Mouse (Mus musculus): ENCODE results near the gene Maml3. TPM values are rescaled to one million over a fixed set of nuclear protein-coding genes. Genes with fewer than 3 reads are reported as not detected.

Gene Maml3
- total RNA-seq, 2 experiments from 2014 or later, result 4.4 to 10.6 TPM

GRCm38 (mm10) chr3:51854152-51854551 lies 250.7 kb downstream of the Maml3 start:
- no peak for ATAC-seq (replicated peaks; ENCODE audit: low FRiP score, low TSS enrichment, poor library complexity, severe bottlenecking)

- ATAC-seq (replicated peaks; ENCODE audit: low FRiP score, low TSS enrichment, poor library complexity, severe bottlenecking), result no peak
Observed at GRCm38 (mm10) chr3:51853610-51854009, 251.3 kb downstream of the Maml3 start.

GRCm38 (mm10) chr3:51852692-51853091 lies 252.2 kb downstream of the Maml3 start:
- no peak for ATAC-seq (replicated peaks; ENCODE audit: low FRiP score, low TSS enrichment, poor library complexity, severe bottlenecking)

DNA sequence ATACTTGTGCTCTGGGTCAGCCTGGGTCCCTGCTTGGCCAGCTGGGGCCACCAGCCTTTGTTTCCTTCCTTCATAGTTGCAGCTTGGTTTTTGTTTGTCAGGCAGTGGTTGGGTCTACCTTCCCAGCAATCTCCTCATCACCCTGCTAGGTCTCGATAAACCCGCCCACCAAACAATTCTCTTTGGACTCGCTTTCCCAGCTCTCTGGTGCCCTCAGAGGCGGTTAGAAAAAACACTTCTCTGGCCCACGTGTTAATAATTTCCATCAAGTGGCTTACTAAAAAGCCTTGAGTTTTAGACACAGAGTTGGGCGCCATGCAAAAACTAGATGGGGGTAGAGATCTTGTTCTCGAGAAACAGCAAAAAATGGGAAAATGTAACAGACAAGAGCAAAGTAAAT lies 253.3 kb downstream of the Maml3 start:
- ATAC-seq (replicated peaks; ENCODE audit: low FRiP score, low TSS enrichment, poor library complexity, severe bottlenecking), result no peak

- no peak for ATAC-seq (replicated peaks; ENCODE audit: low FRiP score, low TSS enrichment, poor library complexity, severe bottlenecking)
Observed at GRCm38 (mm10) chr3:51849462-51849861, 255.4 kb downstream of the Maml3 start.

DNA sequence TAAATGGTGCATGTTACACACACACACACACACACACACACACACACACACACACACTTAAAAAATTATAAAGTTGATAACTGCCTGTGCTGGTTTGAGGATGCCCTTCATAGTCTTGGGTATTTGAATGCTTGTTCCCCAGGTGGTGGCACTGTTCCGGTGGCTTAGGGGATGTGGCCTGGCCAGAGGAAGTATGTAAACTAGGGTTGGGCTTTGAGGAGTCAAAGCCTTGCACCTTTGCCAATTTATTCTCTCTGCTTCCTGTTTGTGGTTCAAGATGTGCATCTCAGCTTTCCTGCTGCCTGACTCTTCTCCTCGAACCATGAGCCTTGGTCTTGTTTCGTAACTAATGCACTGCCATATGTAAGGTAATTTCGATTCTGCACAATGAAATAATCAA lies 257.6 kb downstream of the Maml3 start:
- ATAC-seq (replicated peaks; ENCODE audit: low FRiP score, low TSS enrichment, poor library complexity, severe bottlenecking), result no peak

GRCm38 (mm10) chr3:51844255-51844654 lies 260.6 kb downstream of the Maml3 start:
- no peak for ATAC-seq (replicated peaks; ENCODE audit: low FRiP score, low TSS enrichment, poor library complexity, severe bottlenecking)

DNA sequence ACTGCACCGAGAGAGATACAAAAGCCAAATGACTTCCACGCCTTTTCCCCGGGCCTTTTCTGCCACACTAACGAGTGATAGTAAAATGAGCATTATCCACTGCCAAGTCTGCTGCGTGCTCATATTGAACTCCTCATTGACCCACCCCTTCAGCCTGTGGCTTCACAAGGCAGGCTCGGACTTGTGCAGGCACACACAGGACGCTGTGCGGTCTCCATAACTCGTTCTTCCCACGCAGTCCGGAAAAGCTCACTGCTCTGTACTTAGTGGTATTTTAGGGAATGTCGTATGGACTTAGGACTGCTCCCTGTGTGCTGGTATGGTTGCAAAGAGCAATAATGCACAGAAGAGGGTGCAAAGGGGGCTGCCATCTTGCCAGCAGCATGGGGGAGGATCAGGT lies 262.7 kb downstream of the Maml3 start:
- no peak for ATAC-seq (replicated peaks; ENCODE audit: low FRiP score, low TSS enrichment, poor library complexity, severe bottlenecking)

DNA sequence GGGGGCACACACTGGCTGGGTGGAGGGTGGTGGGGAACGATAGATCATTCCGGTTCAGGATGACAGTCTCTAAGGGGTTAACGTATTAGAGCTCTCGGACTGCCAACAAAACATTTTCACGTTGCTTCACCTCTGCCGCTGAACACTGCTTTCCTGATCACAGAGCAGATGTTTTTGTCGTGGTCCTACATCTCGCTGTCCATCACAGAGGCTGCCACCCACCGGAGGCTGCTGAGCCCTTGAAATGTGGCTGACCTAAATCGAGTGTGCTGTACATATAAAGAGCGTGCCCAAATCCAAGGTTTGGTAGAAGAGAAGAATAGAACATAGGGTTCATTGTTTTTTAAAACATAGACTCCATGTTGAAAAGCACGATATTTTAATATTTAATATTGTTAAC lies 263.3 kb downstream of the Maml3 start:
- no peak for ATAC-seq (replicated peaks; ENCODE audit: low FRiP score, low TSS enrichment, poor library complexity, severe bottlenecking)

- no peak for ATAC-seq (replicated peaks; ENCODE audit: low FRiP score, low TSS enrichment, poor library complexity, severe bottlenecking)
Observed at GRCm38 (mm10) chr3:51841177-51841576, 263.7 kb downstream of the Maml3 start.

GRCm38 (mm10) chr3:51840095-51840805 lies 264.6 kb downstream of the Maml3 start:
- ATAC-seq (replicated peaks; ENCODE audit: low FRiP score, low TSS enrichment, poor library complexity, severe bottlenecking), result no peak

- no peak for ATAC-seq (replicated peaks; ENCODE audit: low FRiP score, low TSS enrichment, poor library complexity, severe bottlenecking)
Observed at GRCm38 (mm10) chr3:51839353-51839715, 265.5 kb downstream of the Maml3 start.

DNA sequence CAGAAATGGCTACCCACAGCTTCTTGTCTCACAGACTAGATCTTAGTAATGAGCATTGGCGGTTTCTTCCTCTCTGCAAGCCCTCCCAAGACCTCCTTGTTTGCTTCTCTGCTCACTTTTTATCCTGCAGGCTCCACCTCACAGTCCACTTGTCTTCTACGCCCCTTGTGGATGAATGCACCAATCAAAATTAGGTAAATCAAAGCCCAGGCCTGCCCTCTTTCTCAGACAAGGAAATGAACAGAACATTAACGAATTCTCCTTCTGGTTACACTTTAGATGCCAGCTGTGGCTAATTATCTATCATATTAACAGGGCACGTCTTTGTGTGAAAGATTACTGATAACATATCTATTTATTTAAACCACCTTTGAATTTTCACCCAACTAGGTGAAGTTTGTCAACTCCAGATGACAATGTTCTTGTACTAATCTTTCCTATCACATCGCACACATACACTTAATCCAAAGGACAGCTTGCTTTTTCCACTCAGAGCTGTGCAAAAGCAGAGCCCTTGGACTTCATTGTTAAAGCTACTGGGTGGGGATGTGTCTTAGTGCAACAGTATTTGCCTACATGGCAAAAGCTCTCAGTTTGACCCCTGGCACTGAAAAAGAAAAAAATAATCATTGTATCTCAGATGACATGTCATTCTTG lies 266.1 kb downstream of the Maml3 start:
- ATAC-seq (replicated peaks; ENCODE audit: low FRiP score, low TSS enrichment, poor library complexity, severe bottlenecking), result peak; percentile 37; the same call in 1 of the 2 replicates

DNA sequence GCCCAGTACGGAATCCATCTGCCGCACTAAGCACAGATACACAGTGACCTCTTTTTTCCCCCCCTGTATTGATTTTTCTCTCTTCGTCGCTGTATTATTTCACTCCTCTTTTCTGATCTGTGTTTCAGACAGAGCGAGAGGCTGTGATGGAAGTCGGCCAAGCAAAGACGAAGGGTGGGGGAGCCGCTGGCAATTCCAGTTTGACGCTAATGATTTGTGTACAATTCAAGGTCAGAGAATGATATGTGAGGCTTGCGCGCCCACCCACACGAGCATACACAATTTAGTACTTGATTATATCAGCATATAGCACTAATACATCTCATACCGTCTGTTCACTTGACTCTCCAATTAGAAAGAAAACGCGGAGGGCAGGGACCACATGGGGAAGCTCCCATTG lies 271.9 kb downstream of the Maml3 start:
- ATAC-seq (replicated peaks; ENCODE audit: low FRiP score, low TSS enrichment, poor library complexity, severe bottlenecking), result no peak

- ATAC-seq (replicated peaks; ENCODE audit: low FRiP score, low TSS enrichment, poor library complexity, severe bottlenecking), result no peak
Observed at GRCm38 (mm10) chr3:51830821-51831429, 274.0 kb downstream of the Maml3 start.

DNA sequence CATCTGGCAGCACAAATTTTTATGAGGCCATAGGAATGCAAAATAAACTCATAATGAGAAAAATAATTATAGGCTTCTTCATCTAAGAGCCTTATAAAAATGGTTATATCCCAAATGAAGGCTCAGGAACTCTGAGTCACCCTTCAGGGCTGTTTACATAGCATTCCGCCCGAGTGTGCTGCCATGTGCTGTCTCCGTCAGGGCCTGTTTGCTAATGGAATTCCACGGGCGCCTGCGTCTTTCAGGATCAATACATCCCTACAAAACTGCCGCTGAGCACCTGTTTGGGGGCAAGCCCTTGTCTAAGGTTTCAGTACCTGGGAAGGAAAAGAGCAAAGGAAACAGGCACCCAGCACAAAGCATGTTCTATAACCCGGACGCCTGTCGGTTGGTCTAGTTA lies 279.3 kb downstream of the Maml3 start:
- ATAC-seq (replicated peaks; ENCODE audit: low FRiP score, low TSS enrichment, poor library complexity, severe bottlenecking), result no peak

- no peak for ATAC-seq (replicated peaks; ENCODE audit: low FRiP score, low TSS enrichment, poor library complexity, severe bottlenecking)
Observed at GRCm38 (mm10) chr3:51824506-51824905, 280.4 kb downstream of the Maml3 start.

- no peak for ATAC-seq (replicated peaks; ENCODE audit: low FRiP score, low TSS enrichment, poor library complexity, severe bottlenecking)
Observed at GRCm38 (mm10) chr3:51821551-51821950, 283.3 kb downstream of the Maml3 start.

DNA sequence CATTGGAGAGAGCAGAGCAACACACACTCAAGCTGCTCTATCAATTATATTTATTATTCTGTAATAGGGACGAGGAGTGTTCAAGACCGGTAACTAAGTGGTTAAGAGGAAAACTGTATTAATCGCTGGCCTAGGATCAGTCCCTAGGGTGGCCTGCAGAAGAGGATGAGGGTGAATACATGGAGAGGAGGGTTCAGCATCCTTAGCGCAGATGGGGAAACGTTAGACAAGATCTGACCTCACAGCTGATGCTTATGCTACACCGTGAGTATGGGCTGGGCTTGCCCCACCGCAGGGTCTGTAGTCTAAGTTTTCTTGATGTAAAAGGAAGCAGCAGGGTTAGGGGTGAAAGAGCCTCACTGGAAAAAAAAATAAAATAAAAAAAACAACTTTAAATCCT lies 285.8 kb downstream of the Maml3 start:
- no peak for ATAC-seq (replicated peaks; ENCODE audit: low FRiP score, low TSS enrichment, poor library complexity, severe bottlenecking)

DNA sequence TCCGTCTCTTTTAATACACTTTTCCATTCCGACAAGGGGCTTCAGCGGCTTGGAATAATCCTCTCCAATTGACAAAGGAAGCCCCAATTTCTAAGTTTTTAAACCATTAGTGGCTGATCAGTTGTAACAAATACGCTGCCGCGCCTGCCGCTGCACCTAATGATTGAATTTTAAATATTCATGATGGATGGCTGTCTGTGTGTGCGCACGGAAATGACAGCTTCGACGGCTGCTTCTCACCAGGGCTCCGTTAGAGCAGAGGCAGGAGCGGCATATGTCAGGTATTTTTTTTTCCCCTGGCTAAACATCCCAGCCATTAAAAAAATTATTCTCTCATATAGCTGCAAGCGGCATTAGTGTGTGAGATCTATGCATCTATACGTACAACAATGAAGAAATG lies 287.0 kb downstream of the Maml3 start:
- ATAC-seq (replicated peaks; ENCODE audit: low FRiP score, low TSS enrichment, poor library complexity, severe bottlenecking), result no peak

DNA sequence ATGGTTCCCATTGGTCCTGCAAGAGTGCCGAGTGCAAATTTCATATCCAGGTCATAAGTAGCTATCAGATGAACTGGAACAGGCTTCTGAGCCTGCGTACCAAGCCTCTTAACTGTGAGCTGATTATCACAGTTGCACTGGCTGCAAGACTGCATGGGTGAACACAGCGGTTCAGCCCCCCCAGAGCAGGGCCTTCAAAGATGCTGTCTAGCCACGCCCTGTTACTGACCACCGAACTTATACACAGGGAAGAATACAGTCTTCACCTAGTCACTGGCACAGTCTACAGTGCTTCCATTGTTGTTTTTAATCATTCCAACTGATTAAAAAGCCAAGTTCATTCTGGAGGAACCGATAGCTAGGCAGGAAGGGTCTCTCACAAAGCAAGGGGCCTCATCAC lies 287.5 kb downstream of the Maml3 start:
- no peak for ATAC-seq (replicated peaks; ENCODE audit: low FRiP score, low TSS enrichment, poor library complexity, severe bottlenecking)
